Mouse (Mus musculus) gastrocnemius, adult 18-20 months (tissue): ENCODE measurements at regions not wholly inside any gene's neighbourhood (a gene's known extent, or its start where the extent isn't known, plus 50 kb on each side); places are given as distances from the start of the nearest gene placed in this dataset.
"Not testable (repeated sequence)": the region's sequence is repeated elsewhere in the genome, so short reads cannot be mapped to it uniquely, and the experiment has no call there.

ENCODE experiments used
- DNase-seq: peaks from one replicate; pipeline ENCODE4 v3.0.0; 2021; ENCODE audit warnings: low spot score

- peak; percentile 58 for DNase-seq
These were observed 200.9 kb downstream of the Faxc start for GRCm38 (mm10) chr4:22131751-22132736.

DNA sequence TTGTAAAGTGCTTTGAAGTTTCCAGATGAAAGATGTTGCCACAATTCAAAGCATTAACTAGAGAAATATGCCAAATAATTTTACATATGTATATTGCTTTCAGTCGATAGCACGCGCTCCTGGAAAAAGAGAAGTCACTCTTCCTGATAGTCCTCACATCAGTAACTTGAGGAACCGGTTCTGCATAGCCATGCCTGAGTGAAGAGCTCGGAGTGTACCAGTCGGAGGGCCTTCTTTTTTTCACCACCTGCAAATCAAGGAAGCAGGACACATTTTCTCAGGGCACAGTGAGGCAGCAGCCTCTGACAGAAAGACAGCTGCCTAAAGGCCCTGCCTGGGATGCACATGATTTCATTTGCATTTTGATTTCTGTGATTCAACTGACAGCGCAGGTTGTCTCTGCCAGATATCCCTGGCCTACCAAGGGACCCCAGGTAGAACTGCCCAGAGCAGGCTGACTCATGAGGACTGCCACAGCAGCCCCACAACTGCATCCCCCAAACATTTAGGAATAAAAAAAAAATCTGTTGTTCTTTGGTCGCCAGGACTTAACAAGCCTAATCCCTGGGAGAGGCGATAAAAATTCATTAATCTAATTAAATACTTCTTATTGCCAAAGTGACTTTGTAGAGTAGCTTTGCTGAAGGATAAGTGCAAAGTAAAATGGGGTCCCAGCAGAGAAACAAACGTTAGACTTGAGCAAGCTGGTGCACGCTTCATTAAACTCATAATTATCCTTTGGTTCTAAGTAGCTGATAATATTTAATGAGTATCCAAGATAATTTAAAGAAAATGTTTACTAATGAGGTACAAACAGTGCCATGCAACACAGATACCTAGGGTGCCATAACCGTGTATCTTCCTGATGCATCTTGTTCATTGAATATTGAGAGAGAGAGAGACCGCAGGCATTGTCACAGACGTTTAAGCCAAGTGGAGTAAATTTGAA is 202.7 kb downstream of the Faxc start:
- DNase-seq, result no peak

DNA sequence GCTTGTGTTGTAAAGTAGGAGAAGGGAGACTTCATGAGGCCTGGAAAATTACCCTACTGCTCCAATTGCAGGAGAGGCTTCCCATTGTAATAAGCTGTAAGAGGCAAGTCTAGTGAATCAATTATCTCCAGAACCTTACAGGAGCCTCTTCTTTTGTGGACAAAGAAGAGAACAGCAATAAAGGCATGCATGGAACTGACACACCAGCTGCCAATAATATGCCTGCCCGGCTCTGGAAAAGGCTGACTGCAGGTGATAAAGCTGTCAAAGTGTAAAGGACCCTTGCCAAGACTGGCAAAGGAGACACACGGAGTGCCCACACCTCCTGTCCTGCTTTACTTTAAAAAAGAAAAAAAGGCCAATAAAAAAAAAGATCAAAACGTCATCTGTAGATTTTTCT is 209.0 kb downstream of the Faxc start:
- DNase-seq, result no peak

DNA sequence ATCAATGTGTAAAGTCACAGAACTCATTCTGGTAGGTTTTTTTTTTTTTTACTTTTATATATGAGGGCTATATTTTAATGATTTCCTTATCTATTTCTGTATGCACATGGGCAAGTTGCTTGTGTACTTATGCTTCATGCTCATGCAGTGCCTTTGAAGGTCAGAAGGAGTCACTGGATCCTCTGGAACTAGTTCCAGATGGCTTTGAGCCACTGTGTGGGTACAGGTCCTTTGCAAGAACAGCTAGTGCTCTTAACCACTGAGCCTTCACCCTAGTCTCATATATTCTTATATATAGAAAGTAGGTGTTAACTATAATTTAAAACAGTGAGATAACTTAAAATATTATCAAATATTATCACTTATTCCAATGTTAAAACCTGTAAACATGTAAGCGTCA is 212.4 kb downstream of the Faxc start:
- peak; percentile 82 for DNase-seq

DNA sequence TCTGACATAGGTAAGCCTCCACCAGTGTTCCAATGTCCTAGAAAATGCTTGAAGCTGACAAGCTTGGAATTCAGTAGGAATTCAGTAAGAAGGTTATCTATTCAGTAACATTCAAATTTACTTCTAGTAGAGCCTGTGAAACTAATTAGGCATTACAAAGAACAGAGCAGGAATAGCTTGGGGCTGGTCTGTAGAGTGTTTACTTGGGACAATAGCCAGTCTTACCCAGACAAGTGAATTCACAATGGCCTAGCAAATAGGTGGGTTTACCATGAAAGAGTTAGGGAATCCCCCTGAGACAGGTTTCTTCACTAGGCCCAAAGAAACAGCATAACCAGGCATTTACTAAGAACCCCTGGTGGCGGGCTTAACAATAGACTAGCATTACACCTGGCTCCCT is 212.5 kb upstream of the Fbxl4 start:
- not testable (repeated sequence) for DNase-seq

GRCm38 (mm10) chr4:22146648-22147409 is 210.5 kb upstream of the Fbxl4 start:
- peak; percentile 22 for DNase-seq

- DNase-seq, result no peak
These were observed 205.3 kb upstream of the Fbxl4 start for GRCm38 (mm10) chr4:22151899-22152493.

DNA sequence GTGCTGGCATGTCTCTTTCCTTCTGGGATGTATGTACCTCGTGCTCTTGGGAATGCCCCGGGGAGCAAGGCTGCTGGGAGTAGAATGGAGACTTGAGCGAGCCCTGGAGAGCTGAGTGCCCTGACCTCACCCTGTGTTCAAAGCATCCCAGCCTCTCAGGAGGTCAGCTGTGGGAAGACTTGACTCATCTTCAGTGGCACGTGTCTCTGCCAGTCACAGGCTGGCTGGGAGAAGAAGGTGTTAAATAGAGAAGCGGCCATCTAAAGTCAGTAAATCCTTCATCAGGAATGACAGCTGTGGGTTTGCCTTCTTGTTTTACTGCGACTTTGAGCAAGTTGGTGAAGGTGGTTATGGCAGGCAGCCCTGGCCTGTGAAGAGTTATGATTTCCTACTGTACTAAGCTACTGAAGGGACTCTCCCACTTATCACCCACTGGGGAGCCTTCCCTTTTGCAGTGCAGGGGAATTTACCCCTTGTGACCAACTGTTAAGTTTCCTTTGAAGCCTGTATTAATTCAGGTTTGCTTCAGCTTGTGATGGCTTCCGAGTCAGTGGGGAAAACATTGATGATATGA is 204.3 kb upstream of the Fbxl4 start:
- no peak for DNase-seq

DNA sequence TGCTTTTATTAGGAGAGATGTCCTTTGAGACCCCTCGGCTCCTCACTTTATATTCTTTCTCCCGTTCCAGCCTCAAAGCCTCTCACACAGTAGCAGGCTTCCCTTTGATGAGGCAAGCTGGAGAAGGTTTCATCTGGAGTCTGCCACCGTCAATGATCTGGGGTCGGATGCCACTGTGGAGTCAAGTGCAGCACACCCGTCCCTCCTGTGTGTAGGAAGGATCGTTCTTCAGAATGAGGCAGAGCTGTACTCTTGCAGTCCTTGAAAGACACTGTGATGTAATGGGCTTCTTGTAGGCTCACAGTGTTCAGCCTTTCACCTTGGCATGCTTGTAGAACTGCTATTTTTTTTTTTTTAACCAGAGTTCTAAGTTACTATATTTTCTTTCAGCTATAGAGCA is 203.7 kb upstream of the Fbxl4 start:
- DNase-seq, result no peak

GRCm38 (mm10) chr4:22186422-22186821 is 170.9 kb upstream of the Fbxl4 start:
- DNase-seq, result no peak

GRCm38 (mm10) chr4:22188141-22189006 is 169.0 kb upstream of the Fbxl4 start:
- no peak for DNase-seq

DNA sequence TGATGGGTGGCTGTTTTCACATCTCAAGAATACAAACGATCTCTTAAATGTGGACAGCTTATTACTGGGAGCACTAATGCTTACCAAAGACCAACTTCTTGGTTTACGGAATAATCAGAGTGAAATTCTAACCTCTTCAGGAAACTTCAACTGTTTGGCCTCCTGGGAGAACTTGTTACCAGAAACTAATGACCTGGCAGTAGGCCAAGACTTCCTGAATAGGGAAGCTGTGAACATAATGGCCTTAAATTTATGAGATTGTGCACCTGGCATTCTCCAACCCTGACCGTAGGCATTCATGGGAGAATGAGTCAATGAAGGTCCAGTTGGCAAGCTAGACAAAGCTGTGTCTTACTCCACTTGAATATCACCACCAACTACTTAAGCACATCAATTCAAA is 160.8 kb upstream of the Fbxl4 start:
- DNase-seq, result no peak

DNA sequence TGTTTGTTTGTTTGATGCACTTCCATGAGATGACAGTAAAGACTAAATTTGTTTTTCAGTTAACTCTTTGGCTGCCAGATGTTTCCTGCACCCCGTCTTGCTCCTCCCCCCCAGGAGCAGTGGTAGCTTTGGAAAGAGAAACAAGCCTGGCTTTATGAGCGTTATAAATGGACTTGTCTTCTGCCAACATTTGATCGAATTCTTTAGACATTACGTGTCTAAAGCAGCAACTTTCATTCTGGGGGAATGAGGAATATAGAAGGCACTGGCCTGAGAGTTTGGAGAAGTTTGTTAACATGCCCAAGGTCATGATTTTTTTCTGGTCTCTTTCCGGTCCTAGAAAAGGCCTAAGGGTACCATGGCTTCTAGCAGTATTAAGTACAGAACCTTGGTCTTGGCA is 148.8 kb upstream of the Fbxl4 start:
- DNase-seq, result no peak

DNA sequence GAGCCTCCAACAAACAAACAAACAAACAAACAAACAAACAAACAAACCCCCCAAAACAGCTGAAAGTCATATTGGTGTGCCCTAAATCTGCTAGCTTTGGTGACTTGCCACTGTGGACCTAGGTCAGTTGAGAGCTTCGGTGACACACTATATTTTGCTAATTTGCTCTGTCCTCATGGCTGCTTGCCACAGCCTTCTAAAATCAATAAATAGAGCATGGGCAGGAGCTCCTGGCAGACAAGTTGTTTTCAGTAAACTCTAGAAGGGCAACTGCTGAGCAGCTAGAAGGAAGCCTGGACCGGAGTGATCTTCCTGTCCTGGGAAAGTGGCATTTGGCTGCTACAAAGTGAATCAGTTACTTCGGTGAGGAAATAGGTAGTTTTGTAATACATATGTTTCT is 119.7 kb upstream of the Fbxl4 start:
- peak; percentile 77 for DNase-seq

DNA sequence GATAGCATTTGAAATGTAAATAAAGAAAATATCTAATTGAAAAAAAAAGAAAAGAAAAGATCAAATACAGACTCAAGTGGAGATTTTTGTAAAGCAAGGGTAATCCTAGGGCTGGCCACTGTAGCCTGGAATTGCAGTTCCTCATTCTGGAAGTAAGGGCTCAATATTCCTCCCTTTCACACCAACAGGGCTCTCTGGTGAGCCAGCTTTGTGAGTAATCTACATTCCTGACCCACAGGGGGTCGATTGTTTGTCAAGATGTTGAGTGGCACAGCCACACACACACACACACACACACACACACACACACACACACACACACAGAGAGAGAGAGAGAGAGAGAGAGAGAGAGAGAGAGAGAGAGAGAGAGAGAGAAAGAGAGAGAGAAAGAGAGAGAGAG is 107.1 kb upstream of the Fbxl4 start:
- DNase-seq, result not testable (repeated sequence)

GRCm38 (mm10) chr4:22263903-22264302 is 93.4 kb upstream of the Fbxl4 start:
- DNase-seq, result no peak

- no peak for DNase-seq
These were observed 88.3 kb upstream of the Fbxl4 start for GRCm38 (mm10) chr4:22269064-22269463.

GRCm38 (mm10) chr4:22274178-22274577 is 83.2 kb upstream of the Fbxl4 start:
- DNase-seq, result no peak

- no peak for DNase-seq
These were observed 74.6 kb upstream of the Fbxl4 start for GRCm38 (mm10) chr4:22282536-22283323.
